Mouse (Mus musculus) liver, embryonic 14.5 days (tissue): ENCODE measurements around the gene Smc4. TPM values are rescaled to one million over a fixed set of nuclear protein-coding genes. Genes with fewer than 3 reads are reported as not detected.

ENCODE experiments used
- ATAC-seq: fragments of 200-750 bp; cut with Nextera tagmentation; 2 replicates; pipeline ENCODE4 v1.8.0; 2017; ENCODE audit warnings: moderate number of reproducible peaks, mild to moderate bottlenecking, moderate library complexity; ENCODE audit not compliant: insufficient read depth
- DNase-seq, 3 experiments: peaks; one replicate each; pipeline ENCODE4 v3.0.0-alpha.2; 2012 to 2013; ENCODE audit warnings: low read depth in 3 of 3, low spot score in 3 of 3
- H3K27ac ChIP-seq: fragments of 300-500 bp; sonication (generic); 2 replicates; pipeline ENCODE4 v1.5.1; 2014; ENCODE audit warnings: moderate library complexity, mild to moderate bottlenecking, control low read depth, inconsistent platforms
- H3K27me3 ChIP-seq: fragments of 300-500 bp; sonication (generic); 2 replicates; pipeline ENCODE4 v1.6.1; 2014; ENCODE audit warnings: mild to moderate bottlenecking, low read length, moderate library complexity; ENCODE audit not compliant: control insufficient read depth, insufficient read depth
- H3K36me3 ChIP-seq: fragments of 300-500 bp; sonication (generic); replicated peaks from 2 replicates; pipeline ENCODE4 v1.6.1; 2014; ENCODE audit warnings: low read depth; ENCODE audit not compliant: control insufficient read depth, insufficient read depth
- H3K4me1 ChIP-seq, 2 experiments: fragments of 200-500 bp in 1 of 2; fragments of 300-500 bp in 1 of 2; sonication (generic) in 1 of 2; replicated peaks; 2 replicates each; pipeline ENCODE4 v1.6.1; 2012 to 2014; ENCODE audit warnings: antibody characterized with exemption in 1 of 2, inconsistent platforms in 1 of 2, low read length in 1 of 2; ENCODE audit not compliant: control insufficient read depth in 2 of 2, insufficient read depth in 2 of 2
- H3K4me2 ChIP-seq: fragments of 300-500 bp; sonication (generic); 2 replicates; pipeline ENCODE4 v1.6.1; 2014; ENCODE audit warnings: low read depth, mild to moderate bottlenecking, control low read depth, moderate library complexity
- H3K4me3 ChIP-seq, 2 experiments: fragments of 200-500 bp in 1 of 2; fragments of 300-500 bp in 1 of 2; sonication (generic) in 1 of 2; 2 replicates each; pipeline ENCODE4 v1.5.1; 2012 to 2014; ENCODE audit warnings: low read depth in 2 of 2, low read length in 2 of 2, mild to moderate bottlenecking in 2 of 2, control low read depth in 1 of 2, inconsistent platforms in 1 of 2, moderate library complexity in 1 of 2; ENCODE audit not compliant: insufficient read depth in 1 of 2
- H3K9ac ChIP-seq: fragments of 300-500 bp; sonication (generic); replicated peaks from 2 replicates; pipeline ENCODE4 v1.6.1; 2014; ENCODE audit warnings: mild to moderate bottlenecking, control low read depth, moderate library complexity
- H3K9me3 ChIP-seq: fragments of 300-500 bp; sonication (generic); 2 replicates; pipeline ENCODE4 v1.6.1; 2016; ENCODE audit warnings: low read length, mixed read lengths; ENCODE audit not compliant: control insufficient read depth
- CTCF ChIP-seq: IDR thresholded peaks from 2 replicates; pipeline ENCODE4 v1.5.1; 2016; ENCODE audit warnings: antibody characterized with exemption, low read depth, control low read depth
- EP300 ChIP-seq: IDR thresholded peaks from 2 replicates; pipeline ENCODE4 v1.6.1; 2016; ENCODE audit warnings: antibody characterized with exemption, low read depth
- WGBS: fragments of 180-500 bp; shearing (Covaris S2); extraction: QIAGEN DNeasy Blood & Tissue Kit; methylation state at CpG from one replicate; pipeline ENCODE4 v1.1.7; 2014; ENCODE audit not compliant: insufficient replicate concordance; 5-methylcytosine and 5-hydroxymethylcytosine counted together
- polyA plus RNA-seq, 2 experiments: library from polyadenylated mRNA; depleted of rRNA in 1 of 2; stranded (reverse) in 1 of 2; unstranded in 1 of 2; fragments of >200 nt; fragmentation: Nextera tagmentation in 1 of 2; extraction: Ambion mirVana in 1 of 2; gene quantifications; 2 replicates each; pipeline versions ENCODE4 v1.2.1 to v1.2.3; 2012 to 2014

Smc4 gene
- polyA plus RNA-seq, 2 experiments = 50.6 to 124 TPM

DNA sequence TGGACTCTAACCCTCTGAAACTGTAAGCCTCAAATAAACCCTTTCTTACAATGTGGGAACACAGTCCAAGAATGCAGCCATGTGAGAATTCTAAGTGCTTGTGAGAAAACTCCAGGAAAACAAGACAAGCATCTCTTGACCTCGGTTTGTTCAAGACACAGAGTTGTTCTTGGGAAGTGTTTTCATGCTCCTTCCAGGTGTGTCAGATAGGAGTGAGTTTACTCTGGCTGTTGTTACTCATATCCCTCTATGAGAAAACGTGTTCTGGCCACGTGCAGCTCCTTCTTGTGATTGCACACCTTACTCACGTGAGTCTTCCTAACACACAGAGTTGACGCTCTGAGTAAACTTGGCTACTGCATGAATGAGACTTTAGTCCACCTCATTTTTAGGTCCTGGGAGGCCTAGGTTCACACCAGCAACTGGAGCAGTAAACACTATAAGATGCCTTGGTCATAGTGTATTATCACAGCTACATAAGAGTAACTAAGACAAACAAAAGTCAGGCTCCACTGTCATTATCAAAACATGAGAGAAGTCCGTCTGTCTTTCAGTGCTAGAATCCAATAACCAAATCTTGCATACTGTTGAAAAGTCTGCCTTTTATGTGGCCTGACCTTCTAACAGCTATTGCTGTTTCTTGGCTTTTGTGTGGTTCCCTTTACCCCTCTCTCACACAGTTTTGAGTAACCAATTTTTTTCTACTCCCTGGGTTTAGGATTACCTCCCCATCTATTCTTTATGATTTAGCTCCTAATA lies 37.8 kb upstream of the Smc4 start:
- H3K4me2 ChIP-seq = no peak overlapping the region
- no peak overlapping the region for H3K27ac ChIP-seq
- no peaks in the 10 kb centered on the region for H3K9me3 ChIP-seq
- DNase-seq = no peak
- peaks cover 0 to 3% of the 10 kb centered on the region in 2 experiments; a peak in 2 of 4 replicates for H3K4me1 ChIP-seq
- WGBS = 87% methylated on average over 6 of the region's 6 CpGs
- no peaks in the 10 kb centered on the region for H3K27me3 ChIP-seq
- H3K4me3 ChIP-seq = no peak overlapping the region
- H3K9ac ChIP-seq = no peak overlapping the region
- H3K36me3 ChIP-seq = peaks cover 18% of the 10 kb centered on the region
- TF ChIP-seq CTCF = no peak
- TF ChIP-seq EP300 = no peak
- ATAC-seq = no peak

DNA sequence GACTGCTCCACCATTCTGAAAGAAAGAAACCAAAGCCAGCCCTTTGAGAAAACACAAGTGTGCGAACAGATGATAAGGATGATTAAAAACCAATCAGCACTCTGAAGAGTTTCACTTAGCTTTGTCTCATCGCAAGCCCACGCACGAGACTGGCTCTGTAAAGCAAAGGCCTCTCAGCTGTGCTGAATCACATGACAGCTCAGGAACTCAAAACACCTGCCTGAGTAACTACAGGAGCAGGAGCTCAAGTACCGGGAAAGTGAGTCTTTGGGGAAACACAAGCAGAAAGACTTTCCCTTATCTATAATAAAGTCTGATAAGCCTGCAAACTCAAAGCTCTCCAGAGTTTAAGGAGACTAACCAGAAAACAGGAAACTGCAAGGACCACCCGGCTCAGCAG lies 37.1 kb upstream of the Smc4 start:
- Histone ChIP-seq H3K4me2 (no peak overlapping the region), H3K36me3 (peaks cover 18% of the 10 kb centered on the region), H3K4me1 (peaks cover 0 to 3% of the 10 kb centered on the region in 2 experiments; a peak in 2 of 4 replicates), H3K4me3 (no peak overlapping the region), H3K9me3 (no peaks in the 10 kb centered on the region), H3K27me3 (no peaks in the 10 kb centered on the region), H3K27ac (no peak overlapping the region), H3K9ac (no peak overlapping the region)
- DNase-seq = no peak
- TF ChIP-seq EP300 (no peak), CTCF (no peak)
- ATAC-seq = no peak
- WGBS = 16% methylated on average over 6 of the region's 6 CpGs

DNA sequence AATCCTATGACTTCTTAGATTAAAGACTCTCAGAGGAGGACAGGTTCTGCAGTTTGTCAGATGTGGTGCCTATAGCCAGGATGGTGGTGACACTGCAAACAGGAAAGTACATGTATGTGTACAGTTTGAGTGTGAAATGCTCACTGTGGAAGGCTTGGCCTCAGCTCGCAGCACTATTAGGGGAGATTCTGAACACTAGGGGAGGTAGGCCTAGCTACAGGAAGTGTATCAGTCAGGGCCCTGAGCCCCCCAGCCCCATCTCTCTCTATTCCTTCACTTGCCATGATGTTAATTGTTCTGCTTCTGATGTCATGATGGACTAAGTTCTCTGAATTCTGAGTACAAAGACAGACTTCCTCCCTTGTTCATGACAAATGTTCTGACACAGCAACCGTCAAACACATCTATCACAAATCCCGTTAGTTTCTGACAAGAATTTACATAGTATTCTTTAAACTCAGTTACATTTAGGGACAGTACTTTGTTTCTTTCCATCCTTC lies 35.4 kb upstream of the Smc4 start:
- DNase-seq = no peak

DNA sequence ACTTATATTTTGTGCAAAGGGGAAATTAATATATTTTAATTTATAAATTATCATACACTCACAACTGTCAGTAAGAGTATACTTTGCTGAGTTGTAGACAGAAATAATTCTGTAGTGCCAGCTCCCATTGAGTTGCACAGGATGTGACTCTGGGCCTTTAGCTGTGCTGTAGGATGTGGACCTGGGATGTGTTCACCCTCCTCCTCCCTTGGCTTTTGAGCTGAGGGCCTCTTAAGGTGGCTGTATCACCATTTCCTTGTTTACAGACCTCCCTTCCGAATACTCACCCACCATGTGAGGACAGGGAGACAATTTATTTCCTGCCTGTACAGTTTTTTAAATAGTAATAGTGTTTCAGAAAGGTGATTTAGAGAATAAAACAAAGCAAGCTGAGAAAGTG lies 31.0 kb upstream of the Smc4 start:
- no peaks in the 10 kb centered on the region; the same call in 1 of the 2 replicates for H3K36me3 ChIP-seq
- H3K27ac ChIP-seq = no peak overlapping the region
- ATAC-seq = no peak
- peaks cover 18 to 26% of the 10 kb centered on the region in 2 experiments for H3K4me1 ChIP-seq
- no peak for DNase-seq
- H3K27me3 ChIP-seq = no peaks in the 10 kb centered on the region
- no peak overlapping the region for H3K4me3 ChIP-seq
- 68% methylated on average over 1 of the region's 1 CpGs for WGBS
- H3K9ac ChIP-seq = no peak overlapping the region
- H3K9me3 ChIP-seq = no peaks in the 10 kb centered on the region
- no peak for TF ChIP-seq EP300
- TF ChIP-seq CTCF = no peak
- no peak overlapping the region for H3K4me2 ChIP-seq

More for the DNA sequence above, 35.4 kb upstream of the Smc4 start:
- Histone ChIP-seq H3K4me1 (peaks cover 0 to 3% of the 10 kb centered on the region in 2 experiments; a peak in 2 of 4 replicates), H3K27me3 (no peaks in the 10 kb centered on the region), H3K36me3 (peaks cover 15% of the 10 kb centered on the region), H3K27ac (no peak overlapping the region), H3K4me3 (no peak overlapping the region), H3K9me3 (no peaks in the 10 kb centered on the region), H3K4me2 (no peak overlapping the region), H3K9ac (no peak overlapping the region)
- WGBS = 76% methylated on average over 3 of the region's 3 CpGs
- ATAC-seq = no peak
- no peak for TF ChIP-seq CTCF
- TF ChIP-seq EP300 = no peak
